9 mouse cellular contexts compared by ENCODE assay signal in genomic region chr12:83018005-83018404, GRCm38 (mm10).
A peak's percentile ranks its signal among the peaks of the same experiment; 100 is the strongest.
DNase-seq lines count a peak whose midpoint lies in the region; ATAC-seq and TF ChIP-seq lines count a peak whose summit lies in the region.
"Had no signal": no experiment of that assay in that cellular context is flagged by ENCODE, and none has a peak within 500 bp of the region (broad histone marks: within the 10 kb centered on the region; RNA-seq: fewer than 3 reads in every experiment).

No protein-coding gene starts in this region.

- no peak overlapping the region for H3K9ac ChIP-seq in kidney, embryonic 14.5 days (ENCODE audit: low read depth, low read length)

- peak; percentile 80 for DNase-seq in kidney, adult 2 months
- DNase-seq in adrenal gland, postnatal 36 days = peak; percentile 79 to 83
- DNase-seq in embryonic facial prominence, embryonic 10.5 days (ENCODE audit: low spot score) = peak; percentile 84
- peak; percentile 93 for DNase-seq in heart, postnatal 4 days
- peak; percentile 80 to 91 for DNase-seq in left cerebral cortex, postnatal 10 days (ENCODE audit: extremely low spot score in 1 of 2, low spot score in 2 of 2)
- peak; percentile 77 for DNase-seq in ovary, postnatal 10 days (ENCODE audit: low spot score)
- DNase-seq in thymus, postnatal 10 days (ENCODE audit: low spot score in 2 of 2) = peak; percentile 32 to 76

- H3K9me3 ChIP-seq in kidney, embryonic 14.5 days (ENCODE audit: control insufficient read depth, low read length) = no peaks in the 10 kb centered on the region
- no peaks in the 10 kb centered on the region for H3K9me3 ChIP-seq in embryonic facial prominence, embryonic 10.5 days

- no peaks in the 10 kb centered on the region for H3K36me3 ChIP-seq in kidney, adult 2 months (ENCODE audit: control insufficient read depth, insufficient read depth, low read length)
- H3K36me3 ChIP-seq in kidney, embryonic 14.5 days (ENCODE audit: control insufficient read depth, insufficient read depth, low read length) = no peaks in the 10 kb centered on the region
- no peaks in the 10 kb centered on the region for H3K36me3 ChIP-seq in embryonic facial prominence, embryonic 10.5 days (replicated peaks)

- H3K4me1 ChIP-seq in kidney, adult 2 months (ENCODE audit: control insufficient read depth, insufficient read depth, low read length) = no peaks in the 10 kb centered on the region
- H3K4me1 ChIP-seq in kidney, embryonic 14.5 days (ENCODE audit: control insufficient read depth, insufficient read depth, low read length) = no peaks in the 10 kb centered on the region
- H3K4me1 ChIP-seq in embryonic facial prominence, embryonic 10.5 days = no peaks in the 10 kb centered on the region

- 4% methylated on average over 3 of the region's 3 CpGs for WGBS in kidney, adult 2 months
- 8% methylated on average over 3 of the region's 3 CpGs for WGBS in kidney, embryonic 14.5 days
- 11% methylated on average over 3 of the region's 3 CpGs for WGBS in embryonic facial prominence, embryonic 10.5 days

- no peak overlapping the region for H3K27ac ChIP-seq in kidney, adult 2 months (ENCODE audit: insufficient read depth, low read depth, low read length)
- no peak overlapping the region for H3K27ac ChIP-seq in kidney, embryonic 14.5 days (ENCODE audit: low read depth, low read length)
- no peak overlapping the region for H3K27ac ChIP-seq in embryonic facial prominence, embryonic 10.5 days (replicated peaks)

- intact Hi-C loops in left cerebral cortex, postnatal 10 days (cut with DNase I) = loop anchor here (10.0 kb wide), 1 partner anchor 403 kb away; no protein-coding TSS in a partner anchor

- no peak for ATAC-seq in kidney, embryonic 14.5 days (ENCODE audit: low FRiP score, low TSS enrichment)

- no peak for TF ChIP-seq POLR2A in kidney, adult 2 months (IDR thresholded peaks at IDR 0.05; ENCODE audit: low read depth, low read length)

- H3K27me3 ChIP-seq in kidney, adult 2 months (replicated peaks; ENCODE audit: control insufficient read depth, insufficient read depth, low read length) = no peaks in the 10 kb centered on the region
- no peaks in the 10 kb centered on the region for H3K27me3 ChIP-seq in kidney, embryonic 14.5 days (ENCODE audit: control insufficient read depth, insufficient read depth, low read length)
- H3K27me3 ChIP-seq in embryonic facial prominence, embryonic 10.5 days (replicated peaks; ENCODE audit: low read depth, poor library complexity, severe bottlenecking) = no peaks in the 10 kb centered on the region

- H3K4me2 ChIP-seq in kidney, embryonic 14.5 days (replicated peaks; ENCODE audit: low read depth, low read length) = no peak overlapping the region

- no peak overlapping the region for H3K4me3 ChIP-seq in kidney, adult 2 months (ENCODE audit: insufficient read depth, low read depth, low read length)
- H3K4me3 ChIP-seq in kidney, embryonic 14.5 days (ENCODE audit: low read length) = no peak overlapping the region
- no peak overlapping the region for H3K4me3 ChIP-seq in embryonic facial prominence, embryonic 10.5 days
- H3K4me3 ChIP-seq: erythroblast, embryonic 14.5 days had no signal

- peak; percentile 59 for TF ChIP-seq CTCF in kidney, adult 2 months (conservative IDR thresholded peaks at IDR 0.05; ENCODE audit: insufficient read depth, insufficient read length, low read depth, low read length)
